Mouse (Mus musculus) lung, postnatal 0 days (tissue): ENCODE measurements around the gene Pelo.

Experiments used
- CTCF ChIP-seq: IDR thresholded peaks from 2 replicates; pipeline ENCODE4 v1.5.1; 2016; ENCODE audit warnings: antibody characterized with exemption, mild to moderate bottlenecking
- EP300 ChIP-seq: IDR thresholded peaks from 2 replicates; pipeline ENCODE4 v1.6.1; 2016; ENCODE audit warnings: antibody characterized with exemption, mild to moderate bottlenecking, control low read depth

DNA sequence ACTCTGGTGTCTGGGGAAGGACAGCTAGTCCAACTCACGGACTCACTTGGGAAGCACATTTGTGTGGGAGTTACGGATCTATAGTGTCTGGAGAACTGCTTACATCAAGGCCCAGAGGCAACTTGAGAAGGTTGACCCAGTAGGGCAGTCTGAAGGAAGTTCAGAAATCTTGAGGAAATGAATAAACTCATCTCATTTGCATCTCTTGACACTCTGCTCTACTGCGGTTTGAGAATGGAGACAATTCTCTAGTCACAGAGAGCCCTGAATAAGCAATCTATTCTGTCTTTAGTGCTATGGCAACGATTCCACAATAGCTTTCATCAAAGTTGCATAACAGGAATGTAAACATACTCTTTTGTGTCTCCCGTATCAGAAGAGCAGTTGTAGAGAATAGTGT is 7.0 kb upstream of the Pelo start:
- no peak for TF ChIP-seq CTCF
- no peak for TF ChIP-seq EP300
